In the genomic region with DNA sequence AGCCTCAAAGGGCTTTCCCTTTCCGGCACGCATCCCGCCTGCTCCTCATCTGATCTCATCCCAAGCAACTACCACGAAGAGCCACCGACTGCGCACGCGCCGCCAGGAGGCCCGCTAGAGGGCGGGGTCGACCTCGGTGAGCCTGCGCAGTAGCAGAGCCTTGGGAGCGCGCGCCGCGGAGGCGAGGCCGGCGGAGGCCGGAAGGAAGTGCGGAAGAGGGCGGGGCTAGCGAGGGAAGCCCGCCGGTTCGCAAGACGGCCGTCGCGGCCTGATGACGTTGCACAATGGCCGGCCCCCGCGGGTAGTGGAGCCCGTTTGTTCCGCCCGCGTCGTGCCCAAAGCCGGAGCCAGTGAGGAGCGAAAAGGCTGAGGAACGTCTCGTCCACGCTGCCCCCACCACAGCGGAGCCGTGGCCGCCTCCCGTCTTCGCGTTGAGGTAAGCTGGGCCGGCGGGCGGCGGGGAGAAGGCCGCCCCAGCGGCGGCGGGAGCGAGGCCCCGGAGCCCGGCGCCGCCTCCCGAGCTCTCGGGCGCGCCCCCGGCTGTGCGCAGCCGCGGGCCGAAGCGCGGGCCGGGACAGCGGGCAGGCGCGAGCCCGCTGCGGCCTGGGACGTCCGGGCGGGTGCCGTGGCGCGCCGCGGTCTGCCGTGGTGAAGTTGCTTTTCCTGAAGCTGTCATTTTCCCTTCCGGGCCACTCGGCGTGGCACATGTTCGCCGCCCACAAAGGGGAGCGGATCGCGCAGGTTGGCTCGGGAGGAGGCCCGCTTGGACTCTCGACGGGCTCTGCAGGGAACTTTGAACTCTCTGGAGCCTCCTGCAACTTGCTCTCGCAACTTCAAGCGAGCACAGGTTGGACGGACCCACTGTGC, we compare ENCODE assay signal across 1 mouse cellular context.
TF ChIP-seq lines count a peak whose summit lies in the region.

A gene (plus strand): TSS at position 245 of the 867 bp plus-strand sequence.

TF ChIP-seq in MEL, 35 proteins besides CTCF, POLR2A, EP300 and RAD21 (continued from another document):
- TF ChIP-seq MAX (IDR thresholded peaks at IDR 0.05; ENCODE audit: low read length) (peak; percentile 85), KAT2A (conservative IDR thresholded peaks at IDR 0.05; ENCODE audit: low read depth, low read length) (no peak; the same call in 1 of the 2 replicates), POLR2AphosphoS5 (IDR thresholded peaks at IDR 0.05; ENCODE audit: borderline replicate concordance, low read depth, low read length) (no peak), ZMIZ1 (IDR thresholded peaks at IDR 0.05; ENCODE audit: low read depth, low read length) (peak; percentile 92), ZKSCAN1 (IDR thresholded peaks at IDR 0.05; ENCODE audit: low read depth, low read length) (no peak), TCF12 (IDR thresholded peaks at IDR 0.05; ENCODE audit: low read depth, low read length) (peak; percentile 50; the same call in 1 of the 2 replicates), MXI1 (IDR thresholded peaks at IDR 0.05; ENCODE audit: low read depth, low read length) (peak; percentile 76), BHLHE40 (IDR thresholded peaks at IDR 0.05; ENCODE audit: borderline replicate concordance, low read depth, low read length) (no peak)
TF ChIP-seq in MEL: peak in this region for 14.
